Mouse (Mus musculus): Measurements from ENCODE around the gene Vkorc1l1. TPM values are rescaled to one million over a fixed set of nuclear protein-coding genes. Genes with fewer than 3 reads are reported as not detected.
"Not testable (repeated sequence)": the region's sequence is repeated elsewhere in the genome, so short reads cannot be mapped to it uniquely, and the experiment has no call there.

The Vkorc1l1 gene
- polyA plus RNA-seq, 1 experiment from 2014 or later = 17.3 TPM

DNA sequence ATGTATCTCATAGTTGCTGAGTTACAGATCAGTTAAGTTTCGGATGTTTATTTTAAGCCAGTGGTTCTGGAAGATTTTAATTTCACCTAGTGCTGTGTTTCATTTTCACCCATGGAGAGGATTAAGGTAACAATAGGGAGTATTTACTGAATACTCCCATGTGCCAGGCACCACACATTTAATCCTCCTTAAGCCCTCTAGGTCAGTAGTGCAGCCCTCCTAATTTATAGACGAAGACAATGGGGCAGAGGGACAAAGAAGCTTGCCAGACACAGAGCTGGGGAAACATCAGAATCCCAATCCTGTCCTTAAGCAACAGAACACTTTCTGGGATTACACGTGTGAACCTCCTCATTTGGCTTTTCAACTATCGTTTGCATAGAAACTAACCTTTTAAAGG lies 4.8 kb upstream of the Vkorc1l1 start:
- Histone ChIP-seq H3K9ac (ENCODE audit: low read depth, low read length) (no peak overlapping the region), H3K36me3 (ENCODE audit: control insufficient read depth, insufficient read depth) (no peaks in the 10 kb centered on the region), H3K9me3 (replicated peaks; ENCODE audit: control insufficient read depth, low read length) (no peaks in the 10 kb centered on the region), H3K4me2 (ENCODE audit: low read depth, low read length) (no peak overlapping the region), H3K27me3 (ENCODE audit: control insufficient read depth, insufficient read depth, low read depth, low read length) (no peaks in the 10 kb centered on the region), H3K4me3 (ENCODE audit: low read depth, low read length) (no peak overlapping the region), H3K4me1 (ENCODE audit: control insufficient read depth, low read depth, low read length) (peaks cover 12% of the 10 kb centered on the region), H3K27ac (ENCODE audit: low read length) (no peak overlapping the region)
- no peak for ATAC-seq (ENCODE audit: low read depth)
- WGBS (ENCODE audit: insufficient replicate concordance) = 55% methylated on average over 4 of the region's 4 CpGs

DNA sequence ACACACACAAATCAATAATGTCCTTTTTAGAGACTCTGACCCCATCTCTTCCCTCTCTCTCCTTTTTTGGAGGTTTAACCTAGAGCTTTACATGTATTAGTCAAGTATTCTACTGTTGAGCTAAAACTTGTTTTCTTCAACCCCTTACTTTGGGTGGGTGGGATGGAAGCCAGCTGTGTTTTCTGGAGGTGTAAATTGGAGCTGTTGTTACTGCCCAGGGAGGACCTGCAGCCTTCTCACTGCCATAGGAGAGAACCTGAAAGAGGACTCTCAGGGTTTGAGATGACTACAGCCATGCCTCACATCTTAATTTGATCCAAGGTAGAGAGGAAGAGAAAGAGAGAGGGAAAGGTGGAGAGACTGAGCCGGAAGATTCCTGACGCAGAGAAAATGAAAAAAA lies 1.5 kb upstream of the Vkorc1l1 start:
- peaks cover 19% of the 10 kb centered on the region for H3K4me1 ChIP-seq (ENCODE audit: control insufficient read depth, low read depth, low read length)
- ATAC-seq (ENCODE audit: low read depth) = no peak
- H3K9me3 ChIP-seq (replicated peaks; ENCODE audit: control insufficient read depth, low read length) = no peaks in the 10 kb centered on the region
- H3K4me2 ChIP-seq (ENCODE audit: low read depth, low read length) = peak overlapping the region; percentile 85; the same call in 1 of the 2 replicates
- WGBS (ENCODE audit: insufficient replicate concordance) = 74% methylated on average over 2 of the region's 2 CpGs
- H3K36me3 ChIP-seq (ENCODE audit: control insufficient read depth, insufficient read depth) = peaks cover 4% of the 10 kb centered on the region; the same call in 1 of the 2 replicates
- peak overlapping the region; percentile 59; the same call in 1 of the 2 replicates for H3K27ac ChIP-seq (ENCODE audit: low read length)
- no peaks in the 10 kb centered on the region for H3K27me3 ChIP-seq (ENCODE audit: control insufficient read depth, insufficient read depth, low read depth, low read length)
- no peak overlapping the region for H3K9ac ChIP-seq (ENCODE audit: low read depth, low read length)
- no peak overlapping the region for H3K4me3 ChIP-seq (ENCODE audit: low read depth, low read length)

DNA sequence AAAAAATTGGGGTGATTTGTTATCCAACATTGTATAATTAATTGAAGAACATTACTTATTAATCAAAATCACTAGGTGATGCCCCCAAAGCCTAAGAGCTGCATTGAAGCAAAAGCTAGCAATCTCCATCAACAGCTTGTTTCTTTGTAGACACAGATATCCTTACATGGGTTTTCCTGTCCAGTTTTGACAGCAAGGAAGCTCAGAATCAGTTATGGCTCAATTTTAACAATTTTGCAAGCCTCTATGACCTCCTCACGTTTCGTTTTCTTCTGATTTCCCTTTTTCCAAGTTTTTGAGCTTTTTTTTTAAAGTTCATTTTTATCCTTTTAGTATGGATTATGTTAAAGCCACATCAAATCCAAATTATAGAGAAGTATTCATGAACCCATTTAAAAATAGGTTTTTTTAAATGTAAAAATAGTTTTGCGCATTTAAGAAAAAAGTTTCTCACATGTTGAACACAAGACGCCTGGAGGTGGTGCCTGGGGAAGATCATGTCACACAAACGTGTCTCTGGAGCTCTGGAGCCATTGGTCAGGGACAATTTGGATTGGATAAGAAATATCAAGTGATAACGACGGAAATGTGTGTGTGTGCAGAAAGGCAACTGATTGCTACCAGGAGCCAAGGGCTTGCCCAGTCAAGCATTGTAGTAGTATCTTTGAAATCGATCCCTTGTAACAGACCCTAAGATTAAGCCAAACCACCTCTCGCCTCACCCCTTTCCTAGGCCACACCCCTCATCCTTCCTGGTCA lies 855 bp upstream of the Vkorc1l1 start:
- 3% methylated on average over 9 of the region's 9 CpGs for whole genome bisulfite sequencing (ENCODE audit: insufficient replicate concordance)
- Histone ChIP-seq H3K9me3 (replicated peaks; ENCODE audit: control insufficient read depth, low read length) (no peaks in the 10 kb centered on the region), H3K9ac (ENCODE audit: low read depth, low read length) (peak overlapping the region; percentile 59), H3K4me3 (ENCODE audit: low read depth, low read length) (peak overlapping the region; percentile 73), H3K27me3 (ENCODE audit: control insufficient read depth, insufficient read depth, low read depth, low read length) (no peaks in the 10 kb centered on the region), H3K4me2 (ENCODE audit: low read depth, low read length) (peak overlapping the region; percentile 85), H3K4me1 (ENCODE audit: control insufficient read depth, low read depth, low read length) (peaks cover 19% of the 10 kb centered on the region), H3K36me3 (ENCODE audit: control insufficient read depth, insufficient read depth) (peaks cover 7% of the 10 kb centered on the region; the same call in 1 of the 2 replicates), H3K27ac (ENCODE audit: low read length) (peak overlapping the region; percentile 88)
- ATAC-seq (ENCODE audit: low read depth) = peak; percentile 3

DNA sequence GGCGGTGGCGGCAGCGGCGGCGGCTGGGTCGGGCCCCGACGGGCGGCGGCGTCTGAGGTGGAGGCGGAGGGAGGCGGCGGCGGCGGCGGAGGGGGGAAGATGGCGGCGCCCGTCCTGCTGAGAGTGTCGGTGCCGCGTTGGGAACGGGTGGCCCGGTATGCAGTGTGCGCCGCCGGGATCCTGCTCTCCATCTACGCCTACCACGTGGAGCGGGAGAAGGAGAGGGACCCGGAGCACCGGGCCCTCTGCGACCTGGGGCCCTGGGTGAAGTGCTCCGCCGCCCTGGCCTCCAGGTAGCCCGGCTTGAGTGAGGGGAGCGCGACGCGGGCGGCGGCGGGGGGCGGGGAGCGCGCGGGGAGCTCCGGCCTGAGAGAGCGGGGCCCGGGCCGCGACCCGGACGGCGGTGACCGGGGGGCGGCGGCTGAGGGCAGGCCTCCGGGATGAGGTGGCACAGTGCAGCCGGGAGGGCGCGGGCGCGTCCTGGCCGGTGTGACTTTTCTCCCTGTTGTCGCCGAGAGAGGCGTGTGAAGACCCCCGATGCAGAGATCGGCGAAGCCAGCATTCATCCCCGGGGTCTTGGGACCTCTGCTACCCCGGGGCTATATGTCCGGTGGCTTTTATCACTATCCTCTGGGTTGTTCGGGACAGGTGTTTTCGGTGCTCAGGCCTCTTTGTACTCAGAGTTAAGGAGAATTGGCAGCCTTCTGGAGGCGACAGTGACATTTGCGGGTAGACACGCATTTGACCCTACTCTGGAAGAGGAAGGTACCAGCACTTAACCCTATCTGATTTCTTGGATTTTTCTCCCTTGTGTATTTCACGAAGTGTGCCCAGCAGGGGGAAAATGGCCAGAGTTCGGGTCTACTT lies 536 bp downstream of the Vkorc1l1 start:
- peak; percentile 25 for ATAC-seq (ENCODE audit: low read depth)
- H3K4me3 ChIP-seq (ENCODE audit: low read depth, low read length) = peak overlapping the region; percentile 94
- peak overlapping the region; percentile 90 for H3K27ac ChIP-seq (ENCODE audit: low read length)
- WGBS (ENCODE audit: insufficient replicate concordance) = under 1% methylated on average over 49 of the region's 82 CpGs
- not testable (repeated sequence) for H3K27me3 ChIP-seq (ENCODE audit: control insufficient read depth, insufficient read depth, low read depth, low read length); H3K36me3 ChIP-seq (ENCODE audit: control insufficient read depth, insufficient read depth); H3K9me3 ChIP-seq (replicated peaks; ENCODE audit: control insufficient read depth, low read length)
- peaks cover 19% of the 10 kb centered on the region for H3K4me1 ChIP-seq (ENCODE audit: control insufficient read depth, low read depth, low read length)
- H3K9ac ChIP-seq (ENCODE audit: low read depth, low read length) = peak overlapping the region; percentile 91
- H3K4me2 ChIP-seq (ENCODE audit: low read depth, low read length) = peak overlapping the region; percentile 82

DNA sequence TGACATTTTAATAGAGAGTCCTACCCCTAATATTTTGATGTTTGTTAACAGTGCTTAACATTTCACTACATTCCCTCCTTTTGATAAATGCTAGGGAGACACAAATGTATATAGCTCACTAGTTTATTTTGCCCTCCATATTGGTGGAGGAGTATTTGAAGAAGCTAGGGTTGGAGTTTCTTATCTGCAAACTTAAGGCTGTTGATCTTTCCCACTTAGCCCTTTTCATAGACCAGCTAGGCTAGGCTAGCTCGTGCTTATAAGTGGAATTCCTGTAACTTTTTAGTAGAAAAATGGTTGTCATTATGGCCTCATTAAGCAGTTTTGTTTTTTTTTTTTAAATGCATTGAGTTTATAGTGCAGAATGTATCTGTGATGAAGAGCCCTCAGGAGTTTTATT lies 1.6 kb downstream of the Vkorc1l1 start:
- no peaks in the 10 kb centered on the region for H3K9me3 ChIP-seq (replicated peaks; ENCODE audit: control insufficient read depth, low read length)
- H3K4me3 ChIP-seq (ENCODE audit: low read depth, low read length) = peak overlapping the region; percentile 30
- H3K27ac ChIP-seq (ENCODE audit: low read length) = no peak overlapping the region; the same call in 1 of the 2 replicates
- H3K4me1 ChIP-seq (ENCODE audit: control insufficient read depth, low read depth, low read length) = peaks cover 23% of the 10 kb centered on the region
- no peak overlapping the region for H3K9ac ChIP-seq (ENCODE audit: low read depth, low read length)
- H3K36me3 ChIP-seq (ENCODE audit: control insufficient read depth, insufficient read depth) = peaks cover 7% of the 10 kb centered on the region; the same call in 1 of the 2 replicates
- H3K27me3 ChIP-seq (ENCODE audit: control insufficient read depth, insufficient read depth, low read depth, low read length) = no peaks in the 10 kb centered on the region
- peak overlapping the region; percentile 82 for H3K4me2 ChIP-seq (ENCODE audit: low read depth, low read length)
- 29% methylated on average over 1 of the region's 1 CpGs for WGBS (ENCODE audit: insufficient replicate concordance)
- no peak for ATAC-seq (ENCODE audit: low read depth)

DNA sequence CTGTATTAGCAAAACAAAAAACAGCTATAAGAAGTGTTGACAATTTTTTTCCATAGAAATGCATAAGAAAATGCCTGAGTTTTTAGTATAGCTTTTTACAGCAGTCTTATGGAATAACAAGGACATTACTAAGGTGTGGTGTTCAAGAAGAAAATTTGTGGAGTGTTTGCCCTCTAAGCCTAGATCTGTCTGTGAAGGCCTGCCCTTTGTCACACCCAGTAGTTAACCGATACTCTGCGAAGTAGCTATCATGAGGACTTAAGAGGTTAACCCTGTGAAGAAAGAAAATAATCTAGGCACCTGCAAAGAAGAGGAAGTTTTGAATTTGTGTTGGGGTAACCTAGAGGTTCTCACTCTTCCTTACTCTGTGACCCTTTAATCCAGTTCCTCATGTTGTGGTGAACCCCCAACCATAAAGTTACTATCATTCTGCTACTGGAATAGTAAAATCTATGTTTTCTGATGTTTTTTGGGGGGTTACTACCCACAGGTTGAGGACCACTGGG lies 5.8 kb downstream of the Vkorc1l1 start:
- ATAC-seq (ENCODE audit: low read depth) = no peak
- H3K4me2 ChIP-seq (ENCODE audit: low read depth, low read length) = no peak overlapping the region
- H3K9me3 ChIP-seq (replicated peaks; ENCODE audit: control insufficient read depth, low read length) = no peaks in the 10 kb centered on the region
- no peak overlapping the region for H3K9ac ChIP-seq (ENCODE audit: low read depth, low read length)
- no peaks in the 10 kb centered on the region for H3K27me3 ChIP-seq (ENCODE audit: control insufficient read depth, insufficient read depth, low read depth, low read length)
- H3K27ac ChIP-seq (ENCODE audit: low read length) = no peak overlapping the region
- peaks cover 7% of the 10 kb centered on the region; the same call in 1 of the 2 replicates for H3K36me3 ChIP-seq (ENCODE audit: control insufficient read depth, insufficient read depth)
- H3K4me3 ChIP-seq (ENCODE audit: low read depth, low read length) = no peak overlapping the region
- peaks cover 11% of the 10 kb centered on the region for H3K4me1 ChIP-seq (ENCODE audit: control insufficient read depth, low read depth, low read length)
- WGBS (ENCODE audit: insufficient replicate concordance) = 54% methylated on average over 2 of the region's 2 CpGs

DNA sequence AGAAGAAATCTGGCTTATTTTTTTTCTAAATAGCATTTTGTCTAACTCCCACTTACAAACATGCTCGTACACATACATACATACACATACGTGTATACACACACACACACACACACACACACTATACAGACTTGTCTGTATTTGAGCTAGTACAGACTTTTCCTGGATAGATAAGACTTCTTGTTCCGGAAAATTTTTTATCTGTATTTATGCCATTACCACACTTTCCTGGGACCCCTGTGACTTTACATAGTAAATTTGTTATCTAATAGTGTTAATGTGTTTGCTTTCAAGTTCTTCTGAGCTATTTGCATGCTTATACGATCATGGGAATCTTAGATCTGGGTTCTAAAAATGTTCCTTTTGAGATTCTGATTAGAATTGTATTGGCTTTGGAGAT lies 10.4 kb downstream of the Vkorc1l1 start:
- H3K27me3 ChIP-seq (ENCODE audit: control insufficient read depth, insufficient read depth, low read depth, low read length) = no peaks in the 10 kb centered on the region
- no peaks in the 10 kb centered on the region for H3K9me3 ChIP-seq (replicated peaks; ENCODE audit: control insufficient read depth, low read length)
- WGBS (ENCODE audit: insufficient replicate concordance) = 40% methylated on average over 4 of the region's 4 CpGs
- no peak overlapping the region for H3K4me3 ChIP-seq (ENCODE audit: low read depth, low read length)
- no peak overlapping the region for H3K9ac ChIP-seq (ENCODE audit: low read depth, low read length)
- no peak overlapping the region for H3K27ac ChIP-seq (ENCODE audit: low read length)
- H3K36me3 ChIP-seq (ENCODE audit: control insufficient read depth, insufficient read depth) = no peaks in the 10 kb centered on the region
- no peak overlapping the region for H3K4me2 ChIP-seq (ENCODE audit: low read depth, low read length)
- ATAC-seq (ENCODE audit: low read depth) = no peak
- H3K4me1 ChIP-seq (ENCODE audit: control insufficient read depth, low read depth, low read length) = peaks cover 33% of the 10 kb centered on the region

DNA sequence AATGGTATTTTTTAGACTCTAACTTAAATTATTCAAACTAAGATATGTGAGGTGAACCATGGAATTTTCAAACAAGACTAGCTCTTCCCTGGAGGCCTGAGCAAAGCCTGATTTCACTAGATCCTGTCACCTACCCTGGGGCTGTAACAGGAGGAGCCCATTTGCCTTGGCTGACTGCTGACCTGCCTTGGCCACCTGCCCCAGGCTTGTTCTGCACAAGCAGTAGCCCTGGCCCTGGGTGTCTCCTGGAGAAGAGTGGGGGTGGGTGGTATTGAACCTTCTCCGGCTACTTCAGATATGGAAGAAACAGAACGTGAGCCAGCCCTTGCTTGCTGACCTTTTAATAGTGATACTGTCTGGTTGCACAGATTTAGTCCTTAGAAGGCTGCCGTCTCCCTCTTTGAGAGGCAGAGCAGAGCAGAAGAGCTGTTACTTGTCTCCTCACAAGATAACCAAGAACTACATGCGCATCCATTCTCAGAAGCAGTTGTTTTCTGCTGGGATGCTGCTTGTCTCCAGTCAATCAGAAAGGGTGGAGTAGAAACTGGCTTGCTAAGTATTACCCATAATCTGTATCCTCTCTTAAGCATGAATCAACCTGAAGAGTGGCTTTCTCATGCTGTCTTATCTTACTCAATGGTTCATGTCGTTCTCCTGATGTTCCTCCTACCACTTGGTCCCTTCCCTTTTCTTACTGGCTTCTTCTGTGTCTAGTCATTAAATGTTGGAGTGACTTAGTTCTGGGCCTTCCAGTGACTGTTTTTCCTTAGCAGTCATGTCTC lies 12.9 kb downstream of the Vkorc1l1 start:
- ATAC-seq (ENCODE audit: low read depth) = peak; percentile 51
- H3K9ac ChIP-seq (ENCODE audit: low read depth, low read length) = 0 out of 2 replicates have a peak overlapping the region, but pooled peaks have one; percentile 9
- 28% methylated on average over 5 of the region's 5 CpGs for WGBS (ENCODE audit: insufficient replicate concordance)

More for the DNA sequence above, 12.9 kb downstream of the Vkorc1l1 start:
- Histone ChIP-seq H3K27me3 (ENCODE audit: control insufficient read depth, insufficient read depth, low read depth, low read length) (no peaks in the 10 kb centered on the region), H3K9me3 (replicated peaks; ENCODE audit: control insufficient read depth, low read length) (no peaks in the 10 kb centered on the region), H3K4me1 (ENCODE audit: control insufficient read depth, low read depth, low read length) (peaks cover 28% of the 10 kb centered on the region), H3K4me3 (ENCODE audit: low read depth, low read length) (no peak overlapping the region), H3K4me2 (ENCODE audit: low read depth, low read length) (peak overlapping the region; percentile 54; the same call in 1 of the 2 replicates), H3K27ac (ENCODE audit: low read length) (peak overlapping the region; percentile 91), H3K36me3 (ENCODE audit: control insufficient read depth, insufficient read depth) (peaks cover 6% of the 10 kb centered on the region; the same call in 1 of the 2 replicates)
